Mouse (Mus musculus) lung, postnatal 14 days (tissue): ENCODE results near the gene Clstn3.

ENCODE experiments used
- DNase-seq: peaks from one replicate; pipeline ENCODE4 v3.0.0; 2021

Clstn3 gene

GRCm38 (mm10) chr6:124448186-124448852, 16.3 kb downstream of the Clstn3 start:
- no peak for DNase-seq

DNA sequence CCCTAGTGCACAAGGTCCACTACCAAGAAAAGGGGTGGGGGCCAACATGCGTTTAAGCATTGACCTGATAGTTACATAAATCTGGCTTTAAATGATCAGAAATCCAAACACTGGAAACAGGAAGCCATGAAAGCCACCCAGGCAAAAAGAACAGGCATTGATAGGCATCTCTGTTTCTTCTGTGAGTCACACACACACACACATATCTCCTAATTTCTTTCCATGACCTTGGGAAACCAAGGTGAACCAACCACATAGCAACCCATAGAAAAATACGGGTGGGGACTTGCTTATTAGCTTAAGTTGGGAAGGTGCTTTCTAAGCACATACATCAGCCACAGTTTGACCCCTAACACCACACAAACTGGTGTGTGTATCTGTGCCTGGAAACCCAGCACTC, 17.2 kb downstream of the Clstn3 start:
- DNase-seq, result no peak

- no peak for DNase-seq
These were observed 18.1 kb downstream of the Clstn3 start for GRCm38 (mm10) chr6:124446459-124446858.

DNA sequence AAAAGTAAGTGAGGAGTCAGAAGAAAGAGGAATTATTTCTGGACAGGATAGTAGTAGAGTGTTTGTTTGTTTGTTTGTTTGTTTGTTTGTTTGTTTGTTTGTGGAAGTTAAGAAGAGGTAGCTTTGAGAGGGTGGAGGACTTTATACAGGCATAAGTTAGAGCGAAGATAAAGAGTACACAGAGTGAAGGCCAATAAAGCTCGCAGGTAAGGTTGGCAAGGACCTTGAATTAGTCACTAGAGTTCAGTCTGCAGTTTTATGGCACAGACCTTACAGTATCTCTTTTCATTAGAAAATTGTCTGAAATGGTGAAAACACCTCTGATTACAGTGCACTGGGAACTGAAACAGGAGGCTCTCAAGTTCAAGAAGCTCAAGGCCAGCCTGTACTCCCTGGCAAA, 18.6 kb downstream of the Clstn3 start:
- no peak for DNase-seq

DNA sequence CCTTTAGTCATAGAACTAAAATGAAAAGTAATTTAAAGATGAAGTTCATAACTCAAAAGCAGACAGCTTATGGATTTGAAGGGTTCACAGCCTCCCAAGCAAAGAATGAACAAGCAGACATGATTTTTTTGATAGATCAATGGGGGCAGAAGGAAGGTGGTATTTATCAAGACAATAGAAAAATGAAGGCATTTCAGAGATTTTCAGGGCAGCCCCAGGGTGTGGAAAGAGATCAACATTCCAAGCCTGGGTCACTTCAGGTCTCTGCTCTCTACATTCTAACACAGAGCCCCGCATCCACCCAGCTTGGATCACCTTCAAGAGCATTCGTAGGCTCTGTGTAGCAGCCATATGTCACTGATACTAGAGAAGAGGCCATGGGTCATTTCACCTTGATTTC, 21.3 kb downstream of the Clstn3 start:
- DNase-seq, result no peak

DNA sequence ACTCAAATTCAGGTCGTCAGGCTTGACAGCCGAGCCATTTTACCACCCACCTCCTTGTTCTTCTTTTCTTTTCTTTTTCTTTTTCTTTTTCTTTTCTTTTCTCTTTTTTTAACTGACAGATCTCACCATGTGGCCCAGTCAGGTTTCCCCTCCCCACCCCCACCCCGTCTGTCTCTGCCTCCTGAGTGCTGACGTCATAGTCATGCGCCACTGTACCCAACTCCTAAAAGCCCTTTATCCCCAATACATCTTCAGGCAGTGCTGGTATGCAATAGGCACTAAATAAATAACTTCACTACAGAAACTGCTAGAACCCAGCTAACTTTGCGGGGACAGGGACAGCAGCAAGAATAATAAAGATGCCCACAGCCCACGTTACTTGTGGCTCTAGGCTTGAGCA, 28.3 kb downstream of the Clstn3 start:
- no peak for DNase-seq

DNA sequence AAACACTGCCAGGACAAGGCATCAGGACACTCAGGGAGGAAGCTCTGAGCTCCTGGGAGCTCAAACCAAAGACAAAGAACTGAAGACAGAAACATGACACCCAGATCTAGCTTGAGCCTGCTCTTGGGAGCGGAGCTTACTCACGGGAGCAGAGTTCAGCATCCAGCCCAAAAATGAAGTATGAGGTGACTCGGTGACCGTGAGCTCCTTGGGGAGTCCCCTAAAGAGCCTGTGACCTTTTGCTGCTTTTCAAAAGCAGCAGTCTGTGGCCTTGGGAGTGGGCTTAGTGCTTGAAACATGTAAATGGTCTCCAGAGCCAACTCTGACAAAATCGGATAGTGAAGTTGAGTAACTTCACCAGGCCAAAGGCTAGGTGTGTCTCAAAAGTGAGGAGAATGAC, 29.4 kb downstream of the Clstn3 start:
- DNase-seq, result no peak

- no peak for DNase-seq
These were observed 30.8 kb downstream of the Clstn3 start for GRCm38 (mm10) chr6:124433688-124434324.

DNA sequence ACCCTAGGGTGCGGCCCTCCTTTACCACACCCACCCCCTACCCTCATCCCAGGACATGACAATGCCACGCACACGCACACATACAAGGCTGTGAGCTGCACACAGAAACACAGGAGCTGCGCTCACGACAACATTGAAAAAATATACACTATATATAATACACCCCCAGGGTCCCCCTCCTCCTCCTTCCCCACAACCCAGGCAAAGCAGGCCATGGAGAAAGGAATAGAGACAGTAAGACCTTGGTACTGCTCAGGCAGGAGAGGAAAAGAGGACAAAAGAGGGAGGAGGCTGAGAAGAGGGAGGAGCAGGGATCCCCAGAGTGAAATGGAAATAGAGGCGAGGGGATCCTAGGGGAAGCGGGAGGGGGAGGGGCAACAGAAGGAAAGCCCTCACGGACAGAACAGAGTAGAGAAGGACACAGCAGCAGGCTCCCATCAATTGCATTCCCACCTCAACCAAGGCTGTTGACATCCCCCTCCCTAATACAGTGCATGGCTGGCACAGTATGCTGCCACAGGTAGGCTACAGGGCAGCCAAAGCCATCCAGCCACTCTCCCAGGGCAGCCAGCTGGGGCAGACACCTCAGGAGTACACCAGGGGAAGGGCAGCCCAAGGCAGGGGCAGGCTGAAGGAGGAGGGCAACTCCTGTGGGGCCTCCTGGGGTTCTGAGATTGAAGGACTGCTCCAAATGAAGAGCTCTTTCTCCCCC, 33.7 kb downstream of the Clstn3 start:
- no peak for DNase-seq

DNA sequence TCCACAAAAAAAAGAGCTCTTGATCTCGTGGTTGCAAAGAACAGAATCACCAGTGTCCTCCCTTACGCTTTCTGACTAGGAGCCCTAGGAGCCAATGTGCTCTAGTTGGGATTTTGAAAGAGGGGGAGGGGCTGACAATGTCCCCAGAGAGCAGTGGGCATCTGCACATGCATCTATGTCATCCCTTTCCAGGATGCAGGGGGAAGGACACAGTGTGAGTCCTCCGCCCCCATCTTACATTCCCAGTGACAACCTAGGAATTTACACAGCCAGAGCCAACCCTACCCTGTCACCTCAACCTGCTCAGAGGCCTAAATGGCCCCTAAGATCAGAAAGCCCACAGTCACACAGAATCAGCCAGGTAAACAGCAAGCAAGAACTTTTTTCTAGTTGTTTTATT, 34.2 kb downstream of the Clstn3 start:
- no peak for DNase-seq

- no peak for DNase-seq
These were observed 36.6 kb downstream of the Clstn3 start for GRCm38 (mm10) chr6:124427791-124428576.

GRCm38 (mm10) chr6:124427289-124427688, 37.3 kb downstream of the Clstn3 start:
- DNase-seq, result no peak

DNA sequence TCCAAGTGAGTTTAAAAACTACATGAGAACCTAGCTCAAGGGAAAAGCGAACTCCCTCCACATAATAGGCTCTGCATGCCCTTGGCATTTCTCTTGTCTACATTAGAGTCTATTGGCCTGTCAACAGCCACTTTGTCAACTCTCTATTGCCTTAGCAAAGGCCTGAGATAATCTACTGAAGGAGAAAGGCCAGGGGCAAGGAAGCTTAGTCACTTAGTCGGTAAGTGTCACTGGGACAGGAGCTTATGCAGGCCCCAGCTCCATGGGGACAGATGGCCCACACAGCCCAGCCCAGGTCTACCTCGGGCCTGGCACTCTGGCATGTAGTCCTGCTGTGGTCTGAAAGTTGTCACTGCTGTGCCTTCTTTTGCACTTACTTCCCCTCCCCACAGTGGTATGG, 38.0 kb downstream of the Clstn3 start:
- DNase-seq, result no peak

GRCm38 (mm10) chr6:124425523-124425922, 39.1 kb downstream of the Clstn3 start:
- DNase-seq, result no peak

DNA sequence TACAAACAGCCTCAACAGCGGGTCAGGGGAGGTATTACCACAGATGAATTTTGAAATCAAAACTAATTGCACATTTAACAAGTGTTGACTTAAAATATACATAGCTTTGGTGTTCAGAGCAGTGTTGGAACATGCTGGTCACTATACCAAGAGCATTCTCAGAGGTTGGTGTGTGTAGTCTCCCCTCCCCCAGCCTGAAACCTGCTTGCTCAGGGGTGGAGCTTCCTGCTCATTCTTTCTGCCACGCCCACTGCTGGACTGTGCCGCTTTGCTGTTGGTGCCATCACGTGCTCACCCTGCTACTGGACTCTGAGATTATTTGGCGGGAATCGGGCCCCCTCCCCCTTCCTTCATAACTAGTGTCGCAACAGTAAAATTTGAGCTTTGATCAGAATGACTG, 39.6 kb downstream of the Clstn3 start:
- peak; percentile 40 for DNase-seq

- no peak for DNase-seq
These were observed 40.5 kb downstream of the Clstn3 start for GRCm38 (mm10) chr6:124424068-124424498.

GRCm38 (mm10) chr6:124418686-124419085, 45.9 kb downstream of the Clstn3 start:
- no peak for DNase-seq

- peak; percentile 84 for DNase-seq
These were observed 49.1 kb downstream of the Clstn3 start for GRCm38 (mm10) chr6:124415347-124416088.

DNA sequence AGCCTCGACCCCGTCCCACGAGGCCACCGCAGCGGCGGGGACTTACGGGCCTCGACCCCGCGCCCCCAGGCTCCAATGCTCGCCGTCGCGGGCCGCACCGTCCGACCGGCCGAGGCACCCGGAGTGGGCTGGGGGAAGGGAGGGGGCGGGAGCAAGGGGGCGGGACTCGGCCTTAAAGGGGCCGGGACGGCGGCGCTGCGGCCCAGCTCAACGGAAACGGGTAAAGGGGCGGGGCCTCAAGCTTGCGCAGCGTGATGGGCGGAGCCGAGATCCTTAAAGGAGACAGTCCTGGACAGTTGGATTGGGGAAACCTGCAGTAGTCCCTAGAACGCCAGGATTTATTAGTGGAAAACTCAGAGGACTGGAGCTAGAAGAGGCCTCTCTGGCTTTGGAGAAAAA, 49.7 kb downstream of the Clstn3 start, which contains the start of gene Pex5:
TSS of gene Pex5 (minus strand) at position 141 of the 399 bp plus-strand sequence.
- DNase-seq, result peak; percentile 97

GRCm38 (mm10) chr6:124414150-124414926, 50.3 kb downstream of the Clstn3 start:
- DNase-seq, result peak; percentile 36

DNA sequence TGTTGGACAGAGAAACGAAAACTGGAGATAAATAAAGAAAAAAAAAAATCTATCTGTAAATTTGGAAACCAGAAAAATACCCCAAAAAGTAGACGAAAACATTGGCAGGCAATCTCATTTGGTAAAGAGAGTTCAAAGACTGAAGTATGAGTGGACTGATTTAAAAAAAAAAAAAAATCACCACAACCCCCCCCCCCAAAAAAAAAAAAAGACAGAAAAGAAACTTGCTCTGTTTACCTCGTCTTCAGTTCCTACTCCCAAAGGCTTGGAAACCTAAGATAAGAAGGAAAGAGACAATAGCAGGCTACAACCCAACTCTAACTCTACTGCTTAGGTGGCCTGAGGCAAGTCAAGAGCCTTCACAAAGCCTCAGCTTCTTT, 50.8 kb downstream of the Clstn3 start:
- no peak for DNase-seq

DNA sequence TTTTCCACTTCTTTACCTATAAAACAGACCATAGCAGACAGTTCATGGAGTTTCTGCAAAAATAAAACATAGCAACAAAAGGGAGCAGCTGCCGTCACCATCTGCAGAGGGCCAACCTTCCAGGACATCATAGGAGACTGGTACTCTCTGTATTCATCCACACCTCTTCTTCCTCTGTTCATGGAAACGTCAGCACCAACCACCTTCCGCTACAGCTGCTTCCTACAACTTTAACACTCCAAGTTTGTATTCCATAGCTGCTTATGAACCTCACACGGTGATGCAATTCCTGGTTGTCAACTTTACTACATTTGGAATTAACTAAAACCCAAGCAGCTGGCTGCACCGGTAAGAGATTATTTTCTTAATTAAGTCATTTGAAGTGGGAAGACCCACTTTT, 56.2 kb downstream of the Clstn3 start:
- DNase-seq, result no peak
